Mouse (Mus musculus) liver, adult (tissue): ENCODE data around the gene Ssbp1.
A peak's percentile ranks its signal among the peaks of the same experiment; 100 is the strongest.

ENCODE experiments used
- GATA4 ChIP-seq: IDR thresholded peaks from 2 replicates; pipeline ENCODE4 v1.6.1; 2014; ENCODE audit warnings: mild to moderate bottlenecking, low read length; ENCODE audit not compliant: insufficient replicate concordance

Ssbp1 gene

DNA sequence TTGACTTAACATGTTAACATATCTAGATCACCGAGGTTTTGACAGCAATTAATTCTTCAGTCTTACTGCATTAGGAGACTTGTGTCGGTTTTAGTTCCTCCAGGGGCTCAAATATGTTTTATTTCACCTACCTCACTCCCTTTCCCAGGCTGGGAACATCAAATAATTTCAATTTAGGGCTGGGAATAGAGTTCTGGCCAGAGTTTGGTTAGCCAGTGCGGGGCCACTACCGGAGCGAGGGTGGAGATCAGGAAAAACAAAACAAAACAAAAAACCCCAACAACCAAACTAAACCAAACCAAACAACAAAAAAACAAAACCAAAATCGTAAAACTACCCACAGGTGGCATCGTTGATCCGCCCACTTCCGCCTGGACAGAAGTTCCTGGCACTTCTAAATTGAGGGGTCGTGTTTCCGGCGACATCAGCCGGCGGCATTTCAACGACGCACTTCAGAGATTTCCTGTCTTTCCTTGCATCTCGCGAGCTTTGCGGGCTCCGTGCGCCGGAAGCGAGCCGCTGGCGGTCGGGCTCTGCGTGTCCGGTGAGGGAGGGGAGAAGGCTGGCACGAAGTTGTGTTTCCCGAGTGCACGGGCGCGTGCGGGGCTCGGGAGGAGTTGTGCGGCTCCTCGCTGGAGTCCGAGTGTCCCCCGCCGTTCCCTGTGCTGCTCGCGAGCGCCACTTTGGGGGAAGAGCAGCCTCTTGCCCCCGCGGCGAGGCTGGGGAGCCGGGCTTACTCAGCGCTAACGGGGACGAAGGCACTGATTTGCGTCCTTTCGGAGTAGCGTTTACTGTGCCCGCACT, at the start of gene Ssbp1:
Gene Ssbp1 (plus strand): TSS at position 437 of the 804 bp plus-strand sequence.
- peak; percentile 55; the same call in 1 of the 2 replicates for TF ChIP-seq GATA4

DNA sequence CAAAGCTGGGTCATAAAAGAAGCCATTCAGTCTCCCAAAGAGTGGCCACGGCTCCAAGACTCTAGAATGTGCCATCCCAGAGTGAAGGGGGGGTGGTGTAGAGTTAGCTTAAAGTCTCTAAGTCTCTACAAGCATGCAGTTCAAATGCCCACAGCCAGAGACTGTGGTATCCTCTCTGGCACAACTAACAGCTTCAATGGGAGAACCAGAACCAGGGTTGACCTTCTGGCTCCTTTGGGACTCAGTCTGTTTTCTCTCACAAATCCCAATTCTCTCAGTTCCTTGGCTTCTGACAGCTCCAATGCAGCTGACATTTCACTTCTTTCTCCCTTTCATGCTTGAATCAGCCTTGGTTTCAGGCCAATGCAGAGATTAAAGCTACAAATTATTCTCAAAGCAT, 48.1 kb upstream of the Ssbp1 start:
- no peak for TF ChIP-seq GATA4

DNA sequence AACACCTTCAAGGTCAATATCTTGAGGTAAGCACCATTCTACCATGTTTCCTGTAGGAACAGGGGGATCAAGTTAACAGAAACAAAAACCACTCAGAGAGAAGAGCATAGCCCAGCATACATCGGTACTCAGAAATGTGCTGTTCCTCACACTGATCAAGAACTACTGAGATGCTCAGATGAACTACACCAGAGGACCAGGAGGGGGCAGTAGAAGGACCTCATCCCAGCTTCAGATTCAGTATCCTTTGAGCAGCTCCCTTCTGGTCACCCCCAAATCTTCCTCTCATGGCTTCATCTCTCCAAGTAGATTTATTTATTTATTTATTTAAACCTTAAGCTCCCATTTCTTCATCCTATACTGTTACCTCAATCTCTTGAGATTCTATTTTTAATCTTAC, 47.4 kb upstream of the Ssbp1 start:
- TF ChIP-seq GATA4 = no peak

DNA sequence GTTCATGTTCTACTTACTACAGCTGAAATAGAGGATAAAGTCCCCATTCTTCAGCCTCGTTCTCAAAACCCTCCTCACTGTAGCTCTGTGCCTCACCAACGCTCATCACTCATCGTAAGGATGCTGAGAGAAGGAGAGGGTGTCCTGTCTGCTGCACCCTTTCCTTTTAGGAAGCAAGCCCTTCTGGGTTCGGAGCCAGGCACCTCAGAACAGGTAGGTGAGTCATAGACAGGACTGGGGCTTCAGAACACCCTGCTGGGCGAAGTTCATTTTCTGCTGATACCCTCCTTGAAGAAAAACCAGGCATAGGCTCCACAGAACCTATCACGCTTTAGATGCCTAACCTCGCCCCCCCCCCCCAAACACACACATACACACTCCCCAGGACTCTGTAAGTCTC, 43.7 kb upstream of the Ssbp1 start:
- TF ChIP-seq GATA4 = no peak

DNA sequence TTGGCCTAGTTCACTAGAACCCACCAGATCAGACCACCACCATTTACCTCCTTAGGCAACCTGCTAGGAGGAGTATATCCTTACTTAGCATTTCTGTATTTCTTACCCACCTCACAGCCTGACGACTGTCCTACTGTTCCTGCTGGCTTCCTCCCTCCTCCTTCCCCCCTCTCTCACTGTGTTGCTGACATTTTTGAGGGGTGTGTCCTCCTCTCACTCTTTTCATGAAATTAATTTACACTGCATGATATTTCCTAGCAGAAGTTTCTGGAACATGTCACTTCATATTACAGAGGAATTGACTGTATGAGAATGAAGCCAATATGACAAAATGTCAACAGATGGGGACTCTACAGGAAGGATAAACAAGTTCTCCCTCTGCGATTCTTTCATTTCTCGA, 42.5 kb upstream of the Ssbp1 start:
- no peak for TF ChIP-seq GATA4

DNA sequence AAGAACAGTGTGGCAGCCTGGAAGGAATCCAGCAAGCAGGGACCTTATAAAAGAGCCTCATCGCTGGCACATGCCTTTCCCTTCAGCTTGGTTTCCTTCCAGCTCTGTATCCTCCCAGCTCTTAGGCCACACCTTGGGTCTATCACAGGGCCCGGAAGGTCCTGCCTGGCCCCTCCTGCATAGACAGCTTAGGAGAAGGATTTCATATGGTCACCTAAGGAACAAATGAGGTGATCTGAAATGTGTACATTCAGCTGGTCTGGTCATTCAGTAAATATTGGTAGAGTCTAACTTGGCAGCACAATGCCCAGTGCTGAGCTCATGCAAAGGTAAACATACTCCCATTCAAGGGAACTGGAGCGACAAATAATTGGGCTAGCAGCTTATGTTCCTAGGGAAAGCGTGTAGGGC, 41.6 kb upstream of the Ssbp1 start:
- TF ChIP-seq GATA4 = no peak

DNA sequence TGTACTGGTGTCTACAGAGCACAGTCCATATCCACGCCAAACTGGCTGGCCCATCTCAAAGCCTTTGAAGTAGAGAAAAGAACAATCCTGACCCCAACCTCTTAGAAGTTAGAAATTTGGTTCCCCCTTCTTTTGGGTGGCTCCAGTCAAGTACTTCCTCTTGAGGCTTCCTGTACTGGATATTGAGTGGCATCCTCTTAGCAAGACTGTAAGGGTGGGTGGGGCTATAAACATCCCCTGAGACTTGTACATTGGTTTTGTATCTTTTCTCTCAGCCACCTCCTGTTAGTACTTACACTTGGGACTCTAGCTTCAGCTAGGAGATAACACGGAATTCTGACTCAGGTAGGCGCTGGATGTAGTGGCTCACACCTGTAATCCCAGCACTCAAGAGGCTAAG, 40.9 kb upstream of the Ssbp1 start:
- no peak for TF ChIP-seq GATA4

DNA sequence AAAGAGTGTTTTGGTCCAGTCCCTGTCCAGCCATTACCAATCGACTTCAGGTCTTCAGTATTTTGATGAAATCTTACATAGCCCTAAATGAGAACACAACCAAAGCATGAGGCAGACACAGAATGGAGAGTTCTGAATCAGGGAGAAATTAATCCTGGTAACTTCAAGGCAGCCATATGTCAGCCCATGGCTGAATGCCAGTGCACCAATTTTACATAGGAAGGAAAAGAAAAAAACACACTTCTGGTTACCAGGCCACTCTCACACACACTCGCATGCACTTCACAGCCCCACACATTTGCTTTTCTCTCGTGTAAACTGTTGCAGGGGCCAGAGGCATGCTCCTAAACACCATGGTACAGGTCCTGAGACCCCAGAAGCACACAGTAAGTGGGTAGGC, 40.3 kb upstream of the Ssbp1 start:
- TF ChIP-seq GATA4 = no peak

DNA sequence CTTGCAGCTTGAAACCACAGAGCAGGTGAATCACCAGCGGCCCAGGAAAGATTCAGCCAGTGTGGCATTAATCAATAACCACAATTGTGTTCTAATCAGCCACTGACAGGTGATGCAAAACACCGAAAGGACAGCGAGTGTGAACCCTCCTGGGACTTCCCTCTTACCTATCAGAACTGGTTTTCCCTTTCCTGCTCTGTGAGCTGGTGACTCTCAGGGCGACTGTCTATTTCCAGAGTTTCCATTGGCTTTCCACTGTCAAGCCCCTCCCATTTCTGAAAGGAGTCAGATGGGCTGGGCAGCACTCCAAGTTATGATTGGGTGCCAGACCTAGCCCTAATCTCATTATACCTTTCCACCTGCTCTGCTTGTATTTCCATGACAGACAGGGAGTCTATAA, 39.8 kb upstream of the Ssbp1 start:
- TF ChIP-seq GATA4 = no peak

DNA sequence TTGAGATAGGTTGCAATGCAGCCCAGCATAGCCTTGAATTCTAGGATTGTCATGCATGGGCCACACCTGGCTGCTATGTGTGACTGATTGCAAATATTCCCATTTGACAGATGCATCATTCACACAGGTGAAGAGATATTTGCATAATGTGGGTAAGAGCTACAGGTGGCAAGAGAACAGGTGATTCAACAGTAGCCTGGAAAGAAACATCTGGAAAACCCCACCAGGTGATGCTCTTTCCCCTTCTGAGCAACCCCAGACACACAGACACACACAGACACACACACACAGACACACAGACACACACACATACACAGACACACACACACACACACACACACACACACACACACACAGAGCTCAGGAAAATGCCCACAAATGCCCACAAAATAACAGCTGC, 39.3 kb upstream of the Ssbp1 start:
- TF ChIP-seq GATA4 = no peak

DNA sequence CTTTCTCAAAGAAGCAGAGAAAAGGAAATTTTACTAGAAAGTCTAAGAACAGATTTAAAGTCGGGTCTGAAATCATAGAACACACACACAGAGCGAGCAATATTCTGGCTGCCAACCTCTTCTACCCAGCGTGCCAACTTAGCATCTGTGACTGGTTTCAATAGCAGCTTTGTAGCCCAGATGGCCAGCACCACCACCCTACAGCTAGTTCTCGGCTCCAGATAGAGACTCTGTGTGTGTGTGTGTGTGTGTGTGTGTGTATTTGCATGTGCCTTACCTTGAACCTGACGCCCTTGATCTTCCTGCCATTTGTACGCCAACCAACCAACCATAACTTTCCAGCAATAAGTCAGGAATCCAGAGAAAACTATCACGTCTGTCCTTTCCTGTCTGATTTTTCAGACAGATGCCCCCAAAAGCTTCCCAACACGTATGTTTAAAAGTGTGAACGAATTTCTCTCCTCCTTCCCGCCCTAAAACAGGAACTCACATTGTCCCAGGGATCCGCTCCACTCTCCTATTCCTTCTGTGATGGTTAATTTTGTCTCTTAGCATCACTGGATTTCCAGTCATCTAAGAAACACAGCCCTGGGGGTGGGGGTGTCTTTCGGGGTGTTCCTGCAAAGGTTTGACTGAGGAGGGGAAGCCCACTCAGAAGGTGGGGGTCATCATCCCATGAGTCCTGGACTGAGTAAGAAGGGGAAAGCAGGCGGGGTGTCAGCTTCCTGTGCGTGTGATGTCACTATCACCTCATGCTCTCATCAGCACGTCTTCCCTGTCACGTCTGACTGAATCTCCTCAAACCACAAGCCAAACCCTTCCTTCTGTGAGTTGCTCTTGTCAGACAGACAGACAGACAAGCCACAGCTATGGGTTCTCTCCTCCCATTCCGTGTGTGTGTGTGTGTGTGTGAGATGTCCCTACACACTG, 38.5 kb upstream of the Ssbp1 start:
- TF ChIP-seq GATA4 = no peak

DNA sequence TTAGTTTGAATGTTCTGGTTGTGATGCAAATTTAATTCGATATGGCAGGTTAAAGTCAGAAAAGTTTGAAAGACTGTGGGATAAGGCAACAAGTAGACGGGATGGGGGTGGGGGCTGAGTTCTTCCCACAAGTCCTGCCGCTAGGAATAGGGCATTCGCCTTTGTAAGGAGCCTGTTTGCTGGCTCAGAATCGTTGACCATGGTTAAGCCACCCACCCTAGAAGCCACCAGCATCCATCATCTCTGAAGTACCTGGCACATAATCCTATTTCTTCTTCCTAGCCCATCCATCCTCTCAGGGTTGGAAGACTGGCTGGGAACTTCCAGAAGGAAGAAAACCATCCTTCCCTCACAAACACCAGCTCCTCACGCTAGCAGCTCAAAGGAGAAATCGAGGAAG, 36.5 kb upstream of the Ssbp1 start:
- TF ChIP-seq GATA4 = no peak

DNA sequence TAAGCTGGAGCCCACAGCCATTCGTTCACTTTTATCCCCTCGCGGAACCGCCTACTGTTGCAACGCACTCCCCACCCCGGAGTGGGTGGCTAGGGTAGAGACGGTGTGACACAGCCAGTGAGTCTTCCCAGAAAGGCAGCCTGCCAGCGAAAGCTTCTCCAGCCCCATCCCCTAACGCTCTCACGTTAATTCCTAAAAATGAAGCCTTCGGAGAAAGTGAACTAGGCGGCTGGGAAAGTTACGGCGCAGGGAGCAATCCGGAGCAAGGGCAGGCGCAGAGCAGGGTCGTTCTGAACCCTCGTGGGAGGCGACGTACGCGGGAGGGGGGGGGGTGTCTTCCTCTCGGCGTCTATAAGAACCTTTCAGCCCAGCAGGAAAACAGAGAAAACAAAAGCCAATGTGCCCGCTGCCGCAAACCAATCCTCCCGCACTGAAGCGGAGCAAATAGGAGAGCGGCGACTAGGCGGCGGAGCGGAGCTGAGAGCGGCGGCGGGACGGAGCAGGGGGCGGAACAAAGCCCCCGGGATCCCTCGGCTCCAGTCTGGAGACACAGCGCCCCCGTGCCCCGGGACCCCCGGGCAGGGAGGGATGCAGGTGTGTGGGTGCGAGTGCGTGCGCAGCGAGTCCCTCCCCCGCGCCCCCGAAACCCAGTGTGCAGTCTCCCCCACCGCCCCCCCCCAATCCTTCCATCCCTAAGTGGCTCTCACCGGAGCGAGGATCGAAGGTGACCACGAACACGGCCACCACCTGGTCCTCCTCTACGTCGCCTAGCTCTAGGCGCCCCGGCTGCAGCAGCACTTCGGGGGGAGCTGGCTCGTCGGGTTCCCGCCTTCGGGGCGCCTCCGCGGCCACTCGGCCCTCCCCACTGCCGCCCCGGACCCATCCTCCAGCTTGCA, 35.8 kb upstream of the Ssbp1 start:
- TF ChIP-seq GATA4 = no peak

DNA sequence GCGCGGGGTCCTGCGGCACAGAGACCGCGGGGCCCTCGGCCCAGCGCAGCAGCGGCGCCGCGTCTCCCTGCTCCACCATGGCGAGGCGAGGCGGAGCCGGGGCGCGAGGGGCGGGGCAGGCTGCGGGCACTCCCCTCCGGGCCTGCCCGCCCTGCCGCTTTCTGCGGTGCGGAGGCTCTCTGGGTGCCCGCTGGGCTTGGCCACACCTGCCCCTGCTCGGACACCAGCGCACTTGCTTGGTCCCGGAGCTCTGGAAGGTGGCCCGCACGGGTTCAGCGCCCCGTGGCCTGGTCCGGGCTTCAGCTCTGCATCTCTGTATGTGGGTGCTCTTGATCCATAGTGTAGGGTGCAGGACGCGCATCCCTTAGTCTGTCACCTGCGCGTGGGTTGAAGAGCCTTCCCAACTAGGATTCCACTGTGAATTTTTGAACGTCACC, 35.1 kb upstream of the Ssbp1 start, which contains the start of gene E330009J07Rik:
Gene E330009J07Rik (minus strand): TSS at position 89 of the 437 bp plus-strand sequence.
- no peak for TF ChIP-seq GATA4

DNA sequence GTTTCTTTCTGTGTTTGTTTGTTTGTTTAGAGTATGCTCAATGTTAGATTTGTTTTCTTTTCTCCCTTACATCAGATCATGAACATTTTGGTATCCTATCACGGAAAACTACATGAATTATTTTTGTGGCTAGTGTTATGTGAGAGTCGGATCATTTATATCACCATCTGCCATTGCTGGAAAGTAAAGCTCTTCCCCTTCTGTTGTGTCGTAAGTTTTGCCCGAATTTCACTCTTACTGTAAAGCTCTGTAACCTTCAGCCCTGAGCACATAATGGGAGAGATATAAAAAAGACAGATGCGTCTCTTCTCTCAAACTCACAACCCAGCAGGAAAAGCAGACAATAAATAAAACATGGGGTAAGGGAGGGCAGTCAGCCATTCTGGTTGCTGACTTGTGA, 32.2 kb upstream of the Ssbp1 start, which contains the start of gene Wee2:
Gene Wee2 (plus strand): TSS at position 153 of the 400 bp plus-strand sequence.
- no peak for TF ChIP-seq GATA4

DNA sequence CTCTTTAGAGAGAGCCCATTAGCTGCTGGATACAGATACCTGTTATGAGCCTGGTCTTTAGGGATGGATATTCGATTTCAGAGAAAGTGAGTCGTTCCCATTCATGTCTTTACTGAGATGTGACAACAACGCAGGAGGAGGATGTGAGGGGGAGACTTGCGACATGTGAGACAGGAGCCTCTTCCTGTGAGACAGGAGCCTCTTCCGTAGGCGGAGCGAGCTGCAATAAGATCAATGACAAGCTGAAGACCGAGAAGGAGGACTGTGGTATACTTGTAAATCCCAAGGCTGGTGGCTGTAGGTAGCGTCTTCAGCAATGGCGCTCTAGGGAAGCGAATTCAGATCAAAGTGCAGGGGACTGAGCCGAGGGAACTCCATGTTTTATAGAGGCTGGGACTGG, 31.4 kb upstream of the Ssbp1 start:
- TF ChIP-seq GATA4 = no peak
